Mouse (Mus musculus): ENCODE results near the gene Gm10778.

DNA sequence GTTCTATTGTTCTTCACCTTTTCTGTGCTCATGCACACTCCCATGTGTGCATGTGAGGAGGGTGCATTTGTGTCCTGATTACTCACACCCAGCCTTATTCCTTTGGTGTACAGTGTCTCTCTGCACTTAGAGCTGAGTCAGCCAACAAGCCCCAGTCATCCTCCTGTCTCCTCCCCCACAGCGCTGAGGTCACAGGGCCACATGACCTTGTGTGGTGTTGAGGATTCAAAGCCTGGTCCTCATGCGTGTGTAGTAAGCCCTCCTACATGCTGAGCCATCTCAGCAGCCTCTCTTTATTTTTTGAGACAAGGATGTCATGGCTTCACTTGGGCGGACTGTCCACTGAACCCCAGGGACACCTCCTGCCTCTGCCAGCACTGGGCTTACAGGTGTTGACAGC is 36.1 kb upstream of the Gm10778 start:
- TF ChIP-seq FLI1 (IDR thresholded peaks at IDR 0.05; ENCODE audit: low read length) (no peak), GATA1 (IDR thresholded peaks at IDR 0.05; ENCODE audit: borderline replicate concordance, low read length) (no peak)

Measured in megakaryocyte, embryonic 14.5 days (primary cell).